Mouse (Mus musculus): ENCODE measurements around the gene Ceacam14. TPM values are rescaled to one million over a fixed set of nuclear protein-coding genes. Genes with fewer than 3 reads are reported as not detected.

Ceacam14 gene
- not detected for polyA plus RNA-seq (2017; shearing (Covaris generic))

DNA sequence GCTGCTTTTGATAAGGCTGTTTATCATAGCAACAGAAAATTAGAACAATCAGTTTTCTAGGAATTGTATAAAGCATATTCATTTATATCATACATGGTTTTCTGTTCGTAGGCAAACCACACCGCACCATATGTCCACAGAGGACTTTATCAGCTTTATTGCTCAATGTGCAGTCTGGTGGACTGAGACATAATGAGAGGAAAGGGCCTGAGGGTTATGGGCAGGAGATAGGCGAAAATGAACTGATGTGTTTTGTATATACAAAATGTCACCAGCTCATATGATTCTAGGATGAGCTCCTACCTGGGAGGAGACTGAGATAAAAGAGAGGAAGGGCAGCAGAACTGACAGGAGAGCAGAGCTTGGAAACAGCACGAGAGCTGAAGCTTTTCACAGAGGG is at the start of gene Ceacam14:
Gene Ceacam14 (plus strand): TSS at position 301 of the 400 bp plus-strand sequence.

Other genes with a start within 250 kb of the Ceacam14 start
- not detected for gene Ceacam5, start 99.4 kb upstream of the Ceacam14 start, polyA plus RNA-seq (2017; shearing (Covaris generic))
- gene Gm5155, start 59.1 kb downstream of the Ceacam14 start, polyA plus RNA-seq (2017; shearing (Covaris generic)) = under 1 TPM in 1 of 2 experiments, not detected in 1; 0.07 TPM
- not detected for gene Ceacam11, start 159.5 kb downstream of the Ceacam14 start, polyA plus RNA-seq (2017; shearing (Covaris generic))
- gene Ceacam13, start 197.3 kb downstream of the Ceacam14 start, polyA plus RNA-seq (2017; shearing (Covaris generic)) = not detected

All from activated CD4-positive, CD25-positive, alpha-beta regulatory T cell (primary cell).